Mouse (Mus musculus): Measurements from ENCODE around the gene Olfr1098. TPM values are rescaled to one million over a fixed set of nuclear protein-coding genes. Genes with fewer than 3 reads are reported as not detected.

Olfr1098 gene
- not detected in 2 replicates for polyA plus RNA-seq (2016; fragmentation: Nextera tagmentation; extraction: Ambion mirVana)

DNA sequence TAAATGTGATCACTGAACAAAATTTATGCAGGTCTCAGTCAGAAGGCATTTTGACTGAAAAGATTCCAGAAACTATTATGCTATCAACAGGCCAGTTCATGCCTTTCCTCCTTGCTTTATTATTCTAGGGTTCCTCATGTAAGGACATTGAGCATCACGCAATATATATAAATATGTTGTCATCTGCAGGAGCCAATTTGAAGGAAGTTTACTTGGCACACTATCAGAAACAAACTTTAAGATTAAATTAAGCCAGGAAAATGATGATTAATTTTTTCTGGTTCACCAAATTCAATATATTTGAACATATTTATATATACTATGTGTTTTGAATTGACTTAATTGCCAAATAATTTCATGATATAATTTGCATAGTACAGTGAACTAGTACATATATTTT lies at the start of gene Olfr1098:
Olfr1098 (minus strand) TSS at position 101 of the 400 bp plus-strand sequence.
- no peak within 1 kb of the TSS for H3K4me2 ChIP-seq
- no peak within 1 kb of the TSS for H3K4me3 ChIP-seq
- H3K36me3 ChIP-seq: no peaks in the 10 kb centered on the region
- no peaks in the 10 kb centered on the region for H3K4me1 ChIP-seq
- no peaks in the 10 kb centered on the region for H3K27me3 ChIP-seq (replicated peaks)
- no peak within 1 kb of the TSS for H3K9ac ChIP-seq
- no peaks in the 10 kb centered on the region for H3K9me3 ChIP-seq (replicated peaks)
- 78% methylated on average over 1 of the region's 1 CpGs for WGBS (ENCODE audit: insufficient replicate concordance)
- H3K27ac ChIP-seq: no peak within 1 kb of the TSS
- no peak for ATAC-seq

- no peak within 1 kb of the TSS for H3K27ac ChIP-seq
- WGBS (ENCODE audit: insufficient replicate concordance): 50% methylated on average over 1 of the region's 1 CpGs
- H3K4me2 ChIP-seq: no peak within 1 kb of the TSS
- H3K27me3 ChIP-seq (replicated peaks): no peaks in the 10 kb centered on the region
- no peaks in the 10 kb centered on the region for H3K9me3 ChIP-seq (replicated peaks)
- no peak within 1 kb of the TSS for H3K9ac ChIP-seq
- H3K4me3 ChIP-seq: no peak within 1 kb of the TSS
- H3K4me1 ChIP-seq: no peaks in the 10 kb centered on the region
- no peaks in the 10 kb centered on the region for H3K36me3 ChIP-seq
- ATAC-seq: no peak
Observed at GRCm38 (mm10) chr2:86960593-86960992, 36.2 kb upstream of the Olfr1098 start, which contains the start of gene Olfr1099. Gene Olfr1099, minus strand, starts transcription at chr2:86960693.

DNA sequence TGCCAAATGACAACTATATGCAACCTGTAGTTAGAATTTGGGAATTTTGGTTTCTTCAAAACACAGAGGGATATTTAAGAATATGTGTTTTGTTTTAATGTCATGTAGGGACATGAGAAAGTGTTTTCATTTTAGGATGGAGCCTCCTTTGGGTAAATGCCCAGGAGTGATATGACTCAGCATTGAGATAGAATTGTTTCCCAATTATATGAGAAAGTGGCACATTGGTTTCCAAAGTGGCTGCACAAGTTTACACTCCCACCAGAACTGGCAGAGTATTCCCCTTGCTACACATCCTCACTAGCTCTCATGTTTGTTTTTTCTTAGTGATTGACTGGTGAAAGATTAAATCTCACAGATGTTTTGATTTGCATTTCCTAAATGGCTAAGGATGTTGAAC lies 2.2 kb upstream of the Olfr1098 start:
- no peak for ATAC-seq
- Histone ChIP-seq H3K9me3 (replicated peaks) (no peaks in the 10 kb centered on the region), H3K4me3 (no peak overlapping the region), H3K4me1 (no peaks in the 10 kb centered on the region), H3K27me3 (replicated peaks) (no peaks in the 10 kb centered on the region), H3K4me2 (no peak overlapping the region), H3K9ac (no peak overlapping the region), H3K36me3 (no peaks in the 10 kb centered on the region), H3K27ac (no peak overlapping the region)

GRCm38 (mm10) chr2:86905647-86906046 lies 18.7 kb downstream of the Olfr1098 start:
- WGBS (ENCODE audit: insufficient replicate concordance): 63% methylated on average over 2 of the region's 2 CpGs
- no peak for ATAC-seq
- no peaks in the 10 kb centered on the region for H3K36me3 ChIP-seq

DNA sequence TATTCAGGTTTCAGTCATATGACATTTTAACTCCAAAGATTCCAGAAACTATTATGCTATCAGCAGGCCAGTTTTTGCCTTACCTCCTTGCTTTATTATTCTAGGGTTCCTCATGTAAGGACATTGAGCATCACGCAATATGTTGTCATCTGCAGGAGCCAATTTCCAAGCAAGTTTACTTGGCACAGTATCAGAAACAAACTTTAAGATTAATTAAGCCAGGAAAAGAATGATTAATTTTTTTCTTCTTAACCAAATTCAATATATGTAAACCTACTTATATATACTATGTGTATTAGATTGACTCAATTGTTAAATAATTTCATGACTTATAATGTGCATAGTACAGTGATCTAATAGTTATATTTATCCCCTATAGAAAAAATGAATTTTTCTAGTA lies 32.2 kb downstream of the Olfr1098 start, which contains the start of gene Olfr1097:
Olfr1097 (minus strand) TSS at position 101 of the 400 bp plus-strand sequence.
- Histone ChIP-seq H3K36me3 (no peaks in the 10 kb centered on the region), H3K9me3 (replicated peaks) (no peaks in the 10 kb centered on the region), H3K9ac (no peak within 1 kb of the TSS), H3K27ac (no peak within 1 kb of the TSS), H3K4me2 (no peak within 1 kb of the TSS), H3K4me3 (no peak within 1 kb of the TSS), H3K4me1 (no peaks in the 10 kb centered on the region), H3K27me3 (replicated peaks) (no peaks in the 10 kb centered on the region)
- ATAC-seq: no peak
- 80% methylated on average over 1 of the region's 1 CpGs for WGBS (ENCODE audit: insufficient replicate concordance)

More at GRCm38 (mm10) chr2:86905647-86906046, 18.7 kb downstream of the Olfr1098 start:
- Histone ChIP-seq H3K4me3 (no peak overlapping the region), H3K27ac (no peak overlapping the region), H3K9me3 (replicated peaks) (no peaks in the 10 kb centered on the region), H3K4me1 (no peaks in the 10 kb centered on the region), H3K27me3 (replicated peaks) (no peaks in the 10 kb centered on the region), H3K4me2 (no peak overlapping the region), H3K9ac (no peak overlapping the region)

GRCm38 (mm10) chr2:86874702-86875101 lies 49.6 kb downstream of the Olfr1098 start, which contains the start of gene Gm13723:
Gene Gm13723, minus strand, starts transcription at chr2:86874802.
- Histone ChIP-seq H3K4me3 (no peak within 1 kb of the TSS), H3K4me2 (no peak within 1 kb of the TSS), H3K4me1 (no peaks in the 10 kb centered on the region), H3K36me3 (no peaks in the 10 kb centered on the region), H3K9me3 (replicated peaks) (no peaks in the 10 kb centered on the region), H3K9ac (no peak within 1 kb of the TSS), H3K27me3 (replicated peaks) (no peaks in the 10 kb centered on the region), H3K27ac (no peak within 1 kb of the TSS)
- no peak for ATAC-seq
- 39% methylated on average over 1 of the region's 1 CpGs for WGBS (ENCODE audit: insufficient replicate concordance)

Other genes with a start within 250 kb of the Olfr1098 start
- gene Olfr1086, start 244.5 kb downstream of the Olfr1098 start, polyA plus RNA-seq (2016; fragmentation: Nextera tagmentation; extraction: Ambion mirVana): not detected in 2 replicates
- not detected in 2 replicates for gene Olfr1087, start 226.2 kb downstream of the Olfr1098 start, polyA plus RNA-seq (2016; fragmentation: Nextera tagmentation; extraction: Ambion mirVana)
- gene Olfr1089, start 190.8 kb downstream of the Olfr1098 start, polyA plus RNA-seq (2016; fragmentation: Nextera tagmentation; extraction: Ambion mirVana): not detected in 2 replicates
- gene Olfr1090, start 165.6 kb downstream of the Olfr1098 start, polyA plus RNA-seq (2016; fragmentation: Nextera tagmentation; extraction: Ambion mirVana): not detected in 2 replicates
- not detected in 2 replicates for gene Olfr1093, start 142.1 kb downstream of the Olfr1098 start, polyA plus RNA-seq (2016; fragmentation: Nextera tagmentation; extraction: Ambion mirVana)
- not detected in 2 replicates for gene Olfr141, start 114.5 kb downstream of the Olfr1098 start, polyA plus RNA-seq (2016; fragmentation: Nextera tagmentation; extraction: Ambion mirVana)
- gene Olfr1094, start 99.9 kb downstream of the Olfr1098 start, polyA plus RNA-seq (2016; fragmentation: Nextera tagmentation; extraction: Ambion mirVana): not detected in 2 replicates
- gene Olfr1095, start 72.8 kb downstream of the Olfr1098 start, polyA plus RNA-seq (2016; fragmentation: Nextera tagmentation; extraction: Ambion mirVana): not detected in 2 replicates
- not detected in 2 replicates for gene Gm13723, start 49.7 kb downstream of the Olfr1098 start, polyA plus RNA-seq (2016; fragmentation: Nextera tagmentation; extraction: Ambion mirVana)
- not detected in 2 replicates for gene Olfr1097, start 32.3 kb downstream of the Olfr1098 start, polyA plus RNA-seq (2016; fragmentation: Nextera tagmentation; extraction: Ambion mirVana)
- gene Olfr1099, start 36.1 kb upstream of the Olfr1098 start, polyA plus RNA-seq (2016; fragmentation: Nextera tagmentation; extraction: Ambion mirVana): not detected in 2 replicates
- not detected in 2 replicates for gene Olfr1100, start 55.4 kb upstream of the Olfr1098 start, polyA plus RNA-seq (2016; fragmentation: Nextera tagmentation; extraction: Ambion mirVana)
- gene Olfr1101, start 66.7 kb upstream of the Olfr1098 start, polyA plus RNA-seq (2016; fragmentation: Nextera tagmentation; extraction: Ambion mirVana): not detected in 2 replicates
- gene Olfr1102, start 73.9 kb upstream of the Olfr1098 start, polyA plus RNA-seq (2016; fragmentation: Nextera tagmentation; extraction: Ambion mirVana): not detected in 2 replicates
- not detected in 2 replicates for gene Olfr1104, start 102.5 kb upstream of the Olfr1098 start, polyA plus RNA-seq (2016; fragmentation: Nextera tagmentation; extraction: Ambion mirVana)
- gene Olfr1105, start 112.0 kb upstream of the Olfr1098 start, polyA plus RNA-seq (2016; fragmentation: Nextera tagmentation; extraction: Ambion mirVana): not detected in 2 replicates
- not detected in 2 replicates for gene Olfr1106, start 127.7 kb upstream of the Olfr1098 start, polyA plus RNA-seq (2016; fragmentation: Nextera tagmentation; extraction: Ambion mirVana)
- gene Olfr1107, start 151.3 kb upstream of the Olfr1098 start, polyA plus RNA-seq (2016; fragmentation: Nextera tagmentation; extraction: Ambion mirVana): not detected in 2 replicates
- gene Olfr1109, start 171.5 kb upstream of the Olfr1098 start, polyA plus RNA-seq (2016; fragmentation: Nextera tagmentation; extraction: Ambion mirVana): not detected in 2 replicates
- not detected in 2 replicates for gene Olfr259, start 190.0 kb upstream of the Olfr1098 start, polyA plus RNA-seq (2016; fragmentation: Nextera tagmentation; extraction: Ambion mirVana)
- not detected in 2 replicates for gene Olfr1110, start 215.8 kb upstream of the Olfr1098 start, polyA plus RNA-seq (2016; fragmentation: Nextera tagmentation; extraction: Ambion mirVana)
- gene Olfr1111, start 228.1 kb upstream of the Olfr1098 start, polyA plus RNA-seq (2016; fragmentation: Nextera tagmentation; extraction: Ambion mirVana): not detected in 2 replicates

Data from liver, embryonic 12.5 days (tissue).